Comparison of ENCODE assay signal across 15 mouse cellular contexts in the genomic region with DNA sequence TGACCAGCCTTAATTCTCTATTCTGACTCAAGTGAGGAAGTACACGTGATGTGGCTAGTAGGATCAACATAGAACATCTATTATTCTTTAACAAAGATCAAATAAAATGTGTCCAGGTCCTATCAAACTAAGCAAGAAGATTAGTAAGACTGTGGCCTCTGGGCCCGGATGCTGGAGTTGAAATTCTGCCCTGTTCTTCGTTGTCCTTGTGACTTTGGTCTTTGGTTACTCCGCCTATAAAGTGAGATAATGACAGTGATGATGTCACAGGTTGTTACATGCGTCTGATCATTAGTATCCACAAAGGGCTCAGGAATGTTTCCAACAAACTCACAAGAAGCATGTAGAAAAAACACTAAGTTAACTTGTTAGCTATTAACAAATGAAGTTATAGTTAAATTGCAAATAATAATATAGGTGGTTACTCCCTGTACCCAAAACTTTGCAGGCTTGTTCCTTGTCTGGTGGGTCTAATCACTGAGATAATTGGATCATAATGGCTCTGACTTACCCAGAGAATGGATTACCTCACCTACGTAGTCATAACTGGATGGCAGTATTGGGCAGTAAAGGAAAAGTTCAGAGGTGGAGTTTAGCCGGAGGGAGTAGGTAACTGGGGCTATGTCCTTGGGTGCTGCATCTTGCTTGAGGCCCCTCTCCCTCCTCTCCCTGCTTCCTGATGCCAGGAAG. TPM values are rescaled to one million over a fixed set of nuclear protein-coding genes. Genes with fewer than 3 reads are reported as not detected.
DNase-seq lines count a peak whose midpoint lies in the region; ATAC-seq and TF ChIP-seq lines count a peak whose summit lies in the region.
"Had no signal": no experiment of that assay in that cellular context is flagged by ENCODE, and none has a peak within 500 bp of the region (broad histone marks: within the 10 kb centered on the region; RNA-seq: fewer than 3 reads in every experiment).

No protein-coding gene starts in this region.

- 84% methylated on average over 7 of the region's 7 CpGs for WGBS in embryonic facial prominence, embryonic 10.5 days
- WGBS in hindbrain, embryonic 15.5 days = 84% methylated on average over 7 of the region's 7 CpGs
- WGBS in neural tube, embryonic 14.5 days = 85% methylated on average over 7 of the region's 7 CpGs

- no peaks in the 10 kb centered on the region for H3K36me3 ChIP-seq in embryonic facial prominence, embryonic 10.5 days (replicated peaks)
- no peaks in the 10 kb centered on the region for H3K36me3 ChIP-seq in hindbrain, embryonic 15.5 days
- no peaks in the 10 kb centered on the region for H3K36me3 ChIP-seq in neural tube, embryonic 14.5 days (ENCODE audit: control insufficient read depth, insufficient read depth, low read length)
- H3K36me3 ChIP-seq: neural tube, embryonic 12.5 days had no signal

- H3K9me3 ChIP-seq in embryonic facial prominence, embryonic 10.5 days = no peaks in the 10 kb centered on the region
- no peaks in the 10 kb centered on the region for H3K9me3 ChIP-seq in hindbrain, embryonic 15.5 days
- no peaks in the 10 kb centered on the region for H3K9me3 ChIP-seq in neural tube, embryonic 14.5 days (ENCODE audit: control insufficient read depth, low read length)
- H3K9me3 ChIP-seq: megakaryocyte, embryonic 14.5 days; neural tube, embryonic 12.5 days had no signal

- TF ChIP-seq CTCF in layer of hippocampus, adult 2 months (conservative IDR thresholded peaks at IDR 0.05) = no peak

- no peak overlapping the region for H3K4me2 ChIP-seq in hindbrain, embryonic 15.5 days
- no peak overlapping the region for H3K4me2 ChIP-seq in neural tube, embryonic 14.5 days (ENCODE audit: low read depth, low read length)
- H3K4me2 ChIP-seq: liver, embryonic 11.5 days; neural tube, embryonic 12.5 days had no signal

- DNase-seq in layer of hippocampus, adult 2 months (ENCODE audit: low spot score in 2 of 2) = no peak
- no peak for DNase-seq in layer of hippocampus, adult 18-20 months (ENCODE audit: low spot score in 2 of 2)
- DNase-seq in embryonic facial prominence, embryonic 10.5 days (ENCODE audit: low spot score) = no peak
- DNase-seq in spleen, postnatal 4 days (ENCODE audit: low spot score in 2 of 2) = no peak
- DNase-seq in layer of hippocampus, postnatal 36 days = no peak
- DNase-seq: heart, adult 11 months; heart, postnatal 10 days; kidney, adult 18-20 months; kidney, postnatal 4 days had no signal

- H3K9ac ChIP-seq in hindbrain, embryonic 15.5 days = no peak overlapping the region
- H3K9ac ChIP-seq in neural tube, embryonic 14.5 days (replicated peaks; ENCODE audit: low read depth, low read length) = no peak overlapping the region
- H3K9ac ChIP-seq: neural tube, embryonic 12.5 days had no signal

- H3K4me3 ChIP-seq in layer of hippocampus, adult 2 months = no peak overlapping the region
- H3K4me3 ChIP-seq in embryonic facial prominence, embryonic 10.5 days = no peak overlapping the region
- H3K4me3 ChIP-seq in hindbrain, embryonic 15.5 days = no peak overlapping the region
- no peak overlapping the region for H3K4me3 ChIP-seq in neural tube, embryonic 14.5 days (ENCODE audit: low read depth, low read length)
- H3K4me3 ChIP-seq: megakaryocyte, embryonic 14.5 days; neural tube, embryonic 12.5 days had no signal

- no peaks in the 10 kb centered on the region for H3K27me3 ChIP-seq in embryonic facial prominence, embryonic 10.5 days (replicated peaks; ENCODE audit: low read depth, poor library complexity, severe bottlenecking)
- H3K27me3 ChIP-seq in hindbrain, embryonic 15.5 days = no peaks in the 10 kb centered on the region
- H3K27me3 ChIP-seq in neural tube, embryonic 14.5 days (ENCODE audit: control insufficient read depth, insufficient read depth, low read length) = no peaks in the 10 kb centered on the region
- H3K27me3 ChIP-seq: neural tube, embryonic 12.5 days had no signal

- peak overlapping the region; percentile 83 for H3K27ac ChIP-seq in layer of hippocampus, adult 2 months
- H3K27ac ChIP-seq in embryonic facial prominence, embryonic 10.5 days (replicated peaks) = peak overlapping the region; percentile 54
- peak overlapping the region; percentile 68 for H3K27ac ChIP-seq in hindbrain, embryonic 15.5 days (replicated peaks)
- H3K27ac ChIP-seq in neural tube, embryonic 14.5 days (ENCODE audit: low read depth, low read length) = peak overlapping the region; percentile 70
- H3K27ac ChIP-seq: neural tube, embryonic 12.5 days had no signal

- H3K4me1 ChIP-seq in embryonic facial prominence, embryonic 10.5 days = peaks cover 13% of the 10 kb centered on the region
- H3K4me1 ChIP-seq in hindbrain, embryonic 15.5 days (replicated peaks) = no peaks in the 10 kb centered on the region
- no peaks in the 10 kb centered on the region for H3K4me1 ChIP-seq in neural tube, embryonic 14.5 days (ENCODE audit: control insufficient read depth, insufficient read depth, low read length)
- H3K4me1 ChIP-seq: neural tube, embryonic 12.5 days had no signal

- no peak for ATAC-seq in hindbrain, embryonic 15.5 days (ENCODE audit: low FRiP score, low read depth)
- ATAC-seq in neural tube, embryonic 14.5 days (ENCODE audit: low read depth) = no peak
- ATAC-seq: activated CD4-positive, CD25-positive, alpha-beta regulatory T cell, adult 4 months had no signal

RNA-seq across cellular contexts. Expression of gene Mettl16, which starts 19.8 kb away (rescaled TPM):
- 10 to 100 TPM; 31.2 to 31.3 TPM for total RNA-seq in layer of hippocampus, adult 2 months (2021)
- 10 to 100 TPM; 31.4 to 32.5 TPM for total RNA-seq in layer of hippocampus, adult 18-20 months (2021)
- 73.0 and 73.7 TPM in 2 replicates for polyA plus RNA-seq in embryonic facial prominence, embryonic 10.5 days (2016; fragmentation: Nextera tagmentation; extraction: Ambion mirVana)
- polyA plus RNA-seq in hindbrain, embryonic 15.5 days (2015; fragmentation: Nextera tagmentation; extraction: Ambion mirVana) = 51.9 and 53.5 TPM in 2 replicates
- polyA plus RNA-seq in neural tube, embryonic 14.5 days (2014; fragmentation: Nextera tagmentation; extraction: Ambion mirVana) = 33.9 and 37.1 TPM in 2 replicates
- total RNA-seq in layer of hippocampus, postnatal 36 days (2021) = 10 to 100 TPM; 30.7 to 36.0 TPM

RNA-seq across cellular contexts. Expression of gene Pafah1b1, which starts 26.3 kb away (rescaled TPM):
- 100 to 1,000 TPM; 360 to 384 TPM for total RNA-seq in layer of hippocampus, adult 2 months (2021)
- total RNA-seq in layer of hippocampus, adult 18-20 months (2021) = 100 to 1,000 TPM; 378 to 398 TPM
- 48.2 and 52.3 TPM in 2 replicates for polyA plus RNA-seq in embryonic facial prominence, embryonic 10.5 days (2016; fragmentation: Nextera tagmentation; extraction: Ambion mirVana)
- 45.8 and 50.4 TPM in 2 replicates for polyA plus RNA-seq in hindbrain, embryonic 15.5 days (2015; fragmentation: Nextera tagmentation; extraction: Ambion mirVana)
- 92.6 and 115 TPM in 2 replicates for polyA plus RNA-seq in neural tube, embryonic 14.5 days (2014; fragmentation: Nextera tagmentation; extraction: Ambion mirVana)
- total RNA-seq in layer of hippocampus, postnatal 36 days (2021) = 100 to 1,000 TPM; 398 to 402 TPM
